Comparison of ENCODE assay signal across 19 mouse cellular contexts in genomic region chr2:29513131-29513530, GRCm38 (mm10).
DNase-seq lines count a peak whose midpoint lies in the region; ATAC-seq lines count a peak whose summit lies in the region.
"Had no signal": no experiment of that assay in that cellular context is flagged by ENCODE, and none has a peak within 500 bp of the region (broad histone marks: within the 10 kb centered on the region; RNA-seq: fewer than 3 reads in every experiment).

No protein-coding gene starts in this region.

- no peaks in the 10 kb centered on the region for H3K9me3 ChIP-seq in forebrain, embryonic 10.5 days
- no peaks in the 10 kb centered on the region for H3K9me3 ChIP-seq in forebrain, embryonic 14.5 days (replicated peaks; ENCODE audit: control insufficient read depth, low read length)
- H3K9me3 ChIP-seq in heart, embryonic 13.5 days: no peaks in the 10 kb centered on the region
- no peaks in the 10 kb centered on the region for H3K9me3 ChIP-seq in limb, embryonic 11.5 days (ENCODE audit: control insufficient read depth, low read length)
- no peaks in the 10 kb centered on the region for H3K9me3 ChIP-seq in limb, embryonic 10.5 days (replicated peaks)
- H3K9me3 ChIP-seq in embryonic facial prominence, embryonic 10.5 days: no peaks in the 10 kb centered on the region
- H3K9me3 ChIP-seq: embryonic facial prominence, embryonic 15.5 days; intestine, embryonic 15.5 days; megakaryocyte, embryonic 14.5 days; neural tube, embryonic 12.5 days had no signal

- peak overlapping the region; percentile 58 for H3K27ac ChIP-seq in forebrain, embryonic 10.5 days
- no peak overlapping the region for H3K27ac ChIP-seq in forebrain, embryonic 14.5 days (ENCODE audit: low read depth, low read length)
- peak overlapping the region; percentile 53 for H3K27ac ChIP-seq in heart, embryonic 13.5 days (replicated peaks)
- no peak overlapping the region for H3K27ac ChIP-seq in limb, embryonic 11.5 days (replicated peaks; ENCODE audit: low read depth, low read length)
- H3K27ac ChIP-seq in limb, embryonic 10.5 days: no peak overlapping the region
- H3K27ac ChIP-seq in embryonic facial prominence, embryonic 10.5 days (replicated peaks): peak overlapping the region; percentile 31; the same call in 1 of the 2 replicates
- H3K27ac ChIP-seq: embryonic facial prominence, embryonic 15.5 days; intestine, embryonic 15.5 days; neural tube, embryonic 12.5 days had no signal

- no peak overlapping the region for H3K4me2 ChIP-seq in forebrain, embryonic 14.5 days (ENCODE audit: low read length)
- H3K4me2 ChIP-seq in heart, embryonic 13.5 days: no peak overlapping the region
- H3K4me2 ChIP-seq in limb, embryonic 11.5 days (ENCODE audit: low read depth, severe bottlenecking): no peak overlapping the region
- H3K4me2 ChIP-seq: embryonic facial prominence, embryonic 15.5 days; intestine, embryonic 15.5 days; neural tube, embryonic 12.5 days had no signal

- peaks cover 3% of the 10 kb centered on the region for H3K36me3 ChIP-seq in forebrain, embryonic 10.5 days (replicated peaks)
- H3K36me3 ChIP-seq in forebrain, embryonic 14.5 days (ENCODE audit: control insufficient read depth, insufficient read depth, low read length): no peaks in the 10 kb centered on the region
- H3K36me3 ChIP-seq in heart, embryonic 13.5 days: no peaks in the 10 kb centered on the region
- H3K36me3 ChIP-seq in limb, embryonic 11.5 days (ENCODE audit: control insufficient read depth, insufficient read depth, low read length): no peaks in the 10 kb centered on the region
- no peaks in the 10 kb centered on the region for H3K36me3 ChIP-seq in limb, embryonic 10.5 days
- no peaks in the 10 kb centered on the region for H3K36me3 ChIP-seq in embryonic facial prominence, embryonic 10.5 days (replicated peaks)
- H3K36me3 ChIP-seq: embryonic facial prominence, embryonic 15.5 days; intestine, embryonic 15.5 days; neural tube, embryonic 12.5 days had no signal

- no peak overlapping the region for H3K9ac ChIP-seq in forebrain, embryonic 14.5 days (ENCODE audit: low read length)
- H3K9ac ChIP-seq in heart, embryonic 13.5 days: peak overlapping the region; percentile 42; the same call in 1 of the 2 replicates
- H3K9ac ChIP-seq in limb, embryonic 11.5 days (ENCODE audit: low read length): no peak overlapping the region
- H3K9ac ChIP-seq: embryonic facial prominence, embryonic 15.5 days; intestine, embryonic 15.5 days; neural tube, embryonic 12.5 days had no signal

- peaks cover 78% of the 10 kb centered on the region for H3K4me1 ChIP-seq in forebrain, embryonic 10.5 days
- H3K4me1 ChIP-seq in forebrain, embryonic 14.5 days (ENCODE audit: control insufficient read depth, insufficient read depth, low read length): peaks cover 42% of the 10 kb centered on the region
- peaks cover 30% of the 10 kb centered on the region for H3K4me1 ChIP-seq in heart, embryonic 13.5 days
- H3K4me1 ChIP-seq in limb, embryonic 11.5 days (ENCODE audit: control insufficient read depth, insufficient read depth, low read length): peaks cover 21% of the 10 kb centered on the region
- peaks cover 58% of the 10 kb centered on the region for H3K4me1 ChIP-seq in limb, embryonic 10.5 days
- H3K4me1 ChIP-seq in embryonic facial prominence, embryonic 10.5 days: peaks cover 67% of the 10 kb centered on the region
- H3K4me1 ChIP-seq: intestine, embryonic 15.5 days had no signal

- no peak for DNase-seq in forebrain, embryonic 10.5 days (ENCODE audit: extremely low spot score, low spot score)
- DNase-seq in forebrain, embryonic 14.5 days (ENCODE audit: low spot score): no peak
- DNase-seq in heart, adult 11 months: no peak
- DNase-seq in limb, embryonic 11.5 days (ENCODE audit: low spot score): peak; percentile 33
- DNase-seq in limb, embryonic 10.5 days (ENCODE audit: low spot score): no peak
- no peak for DNase-seq in embryonic facial prominence, embryonic 10.5 days (ENCODE audit: low spot score)
- DNase-seq in urinary bladder, postnatal 4 days (ENCODE audit: low spot score in 2 of 2): no peak
- DNase-seq: adrenal gland, adult 2 months; cerebellum, adult 8-10 months; gastrocnemius, postnatal 36 days; heart, postnatal 4 days; kidney, adult 9 months; kidney, postnatal 25 days; lung, adult 2 months had no signal

- no peak for ATAC-seq in forebrain, embryonic 14.5 days
- no peak for ATAC-seq in heart, embryonic 13.5 days (ENCODE audit: extremely low read depth, insufficient number of reproducible peaks, low FRiP score, low TSS enrichment)
- ATAC-seq in limb, embryonic 11.5 days (ENCODE audit: insufficient number of reproducible peaks, low FRiP score, low TSS enrichment, low read depth): no peak
- ATAC-seq: intestine, embryonic 15.5 days had no signal

- peaks cover 13% of the 10 kb centered on the region; the same call in 1 of the 2 replicates for H3K27me3 ChIP-seq in forebrain, embryonic 10.5 days (ENCODE audit: poor library complexity, severe bottlenecking)
- H3K27me3 ChIP-seq in forebrain, embryonic 14.5 days (replicated peaks; ENCODE audit: control insufficient read depth, insufficient read depth, low read length): no peaks in the 10 kb centered on the region
- H3K27me3 ChIP-seq in heart, embryonic 13.5 days (replicated peaks): no peaks in the 10 kb centered on the region
- no peaks in the 10 kb centered on the region for H3K27me3 ChIP-seq in limb, embryonic 11.5 days (ENCODE audit: control insufficient read depth, insufficient read depth, low read length)
- no peaks in the 10 kb centered on the region for H3K27me3 ChIP-seq in limb, embryonic 10.5 days (ENCODE audit: low read depth, poor library complexity, severe bottlenecking)
- H3K27me3 ChIP-seq in embryonic facial prominence, embryonic 10.5 days (replicated peaks; ENCODE audit: low read depth, poor library complexity, severe bottlenecking): no peaks in the 10 kb centered on the region; the same call in 1 of the 2 replicates
- H3K27me3 ChIP-seq: embryonic facial prominence, embryonic 15.5 days; intestine, embryonic 15.5 days; neural tube, embryonic 12.5 days had no signal

- H3K4me3 ChIP-seq in forebrain, embryonic 10.5 days: peak overlapping the region; percentile 12; the same call in 1 of the 2 replicates
- no peak overlapping the region for H3K4me3 ChIP-seq in forebrain, embryonic 14.5 days (ENCODE audit: low read depth, low read length)
- H3K4me3 ChIP-seq in heart, embryonic 13.5 days: no peak overlapping the region
- H3K4me3 ChIP-seq in limb, embryonic 11.5 days (ENCODE audit: low read depth, low read length): no peak overlapping the region
- no peak overlapping the region for H3K4me3 ChIP-seq in limb, embryonic 10.5 days
- no peak overlapping the region for H3K4me3 ChIP-seq in embryonic facial prominence, embryonic 10.5 days
- H3K4me3 ChIP-seq: embryonic facial prominence, embryonic 15.5 days; intestine, embryonic 15.5 days; megakaryocyte, embryonic 14.5 days; neural tube, embryonic 12.5 days had no signal

- WGBS in forebrain, embryonic 10.5 days: 25% methylated on average over 7 of the region's 7 CpGs
- WGBS in forebrain, embryonic 14.5 days: 24% methylated on average over 7 of the region's 7 CpGs
- 49% methylated on average over 7 of the region's 7 CpGs for WGBS in heart, embryonic 13.5 days
- 26% methylated on average over 7 of the region's 7 CpGs for WGBS in limb, embryonic 11.5 days
- WGBS in limb, embryonic 10.5 days: 27% methylated on average over 7 of the region's 7 CpGs
- 16% methylated on average over 7 of the region's 7 CpGs for WGBS in embryonic facial prominence, embryonic 10.5 days

Comparison
In these comparisons a context has a peak if more than half of its experiments do, and no peak if none do; other contexts are left out.
1. H3K27ac ChIP-seq: peak in forebrain, embryonic 10.5 days (single experiment), heart, embryonic 13.5 days (single experiment) and embryonic facial prominence, embryonic 10.5 days (single experiment); none in forebrain, embryonic 14.5 days (single experiment), limb, embryonic 11.5 days (single experiment) and limb, embryonic 10.5 days (single experiment).